Mouse (Mus musculus): ENCODE data around the gene Arntl2. TPM values are rescaled to one million over a fixed set of nuclear protein-coding genes. Genes with fewer than 3 reads are reported as not detected.

Gene Arntl2
- total and polyA plus RNA-seq, 3 experiments: not detected

GRCm38 (mm10) chr6:146809991-146810390 lies 14.1 kb downstream of the Arntl2 start:
- no peaks in the 10 kb centered on the region for H3K36me3 ChIP-seq (replicated peaks in 1 of 2; ENCODE audit: control insufficient read depth in 1 of 2, insufficient read depth in 1 of 2, low read length in 1 of 2)
- in situ Hi-C loops (cut with MboI; ENCODE audit: low pct_ligation_motif_present, low pct_unique_long_range_greater_than_20kb, low sequenced_read_pairs): no loop called here
- peaks cover 11 to 20% of the 10 kb centered on the region in 2 experiments for H3K4me1 ChIP-seq (ENCODE audit: control insufficient read depth in 1 of 2, insufficient read depth in 2 of 2)
- H3K27ac ChIP-seq (ENCODE audit: insufficient read depth, low read depth): no peak overlapping the region
- dilution Hi-C loops (cut with MboI; ENCODE audit: extremely low pct_ligation_motif_present, extremely low pct_unique_long_range_greater_than_20kb, low sequenced_read_pairs): no loop called here
- H3K27me3 ChIP-seq (replicated peaks): no peaks in the 10 kb centered on the region
- H3K4me2 ChIP-seq (ENCODE audit: insufficient read depth, low read depth, poor library complexity, severe bottlenecking): no peak overlapping the region
- TF ChIP-seq BHLHE40 (IDR thresholded peaks at IDR 0.05; ENCODE audit: low read depth, low read length) (no peak), CHD1 (IDR thresholded peaks at IDR 0.05; ENCODE audit: low read depth, low read length) (no peak), TBP (conservative IDR thresholded peaks at IDR 0.05; ENCODE audit: low read depth, low read length) (no peak), ZMIZ1 (IDR thresholded peaks at IDR 0.05; ENCODE audit: low read depth, low read length) (no peak), MEF2A (IDR thresholded peaks at IDR 0.05; ENCODE audit: borderline replicate concordance, low read depth, low read length) (0 out of 2 replicates have a peak, but pooled peaks have one; percentile 45)
- no peak overlapping the region for H3K9ac ChIP-seq (ENCODE audit: insufficient read depth, low read depth)
- H3K79me2 ChIP-seq (replicated peaks; ENCODE audit: control insufficient read depth, extremely low read depth, insufficient read depth, poor library complexity, severe bottlenecking): no peaks in the 10 kb centered on the region
- no peaks in the 10 kb centered on the region for H3K9me3 ChIP-seq (replicated peaks; ENCODE audit: low read length)
- H3K4me3 ChIP-seq (replicated peaks in 1 of 3; ENCODE audit: low read depth in 2 of 3, low read length in 2 of 3, poor library complexity in 1 of 3): no peak overlapping the region
- no peak for DNase-seq (ENCODE audit: extremely low read depth)

GRCm38 (mm10) chr6:146813007-146813406 lies 17.2 kb downstream of the Arntl2 start:
- Histone ChIP-seq H3K27me3 (replicated peaks) (no peaks in the 10 kb centered on the region), H3K9me3 (replicated peaks; ENCODE audit: low read length) (no peaks in the 10 kb centered on the region), H3K9ac (ENCODE audit: insufficient read depth, low read depth) (no peak overlapping the region; the same call in 1 of the 2 replicates), H3K36me3 (replicated peaks in 1 of 2; ENCODE audit: control insufficient read depth in 1 of 2, insufficient read depth in 1 of 2, low read length in 1 of 2) (no peaks in the 10 kb centered on the region), H3K4me3 (replicated peaks in 1 of 3; ENCODE audit: low read depth in 2 of 3, low read length in 2 of 3, poor library complexity in 1 of 3) (no peak overlapping the region), H3K79me2 (replicated peaks; ENCODE audit: control insufficient read depth, extremely low read depth, insufficient read depth, poor library complexity, severe bottlenecking) (no peaks in the 10 kb centered on the region), H3K27ac (ENCODE audit: insufficient read depth, low read depth) (no peak overlapping the region), H3K4me1 (ENCODE audit: control insufficient read depth in 1 of 2, insufficient read depth in 2 of 2) (peaks cover 11 to 19% of the 10 kb centered on the region in 2 experiments), H3K4me2 (ENCODE audit: insufficient read depth, low read depth, poor library complexity, severe bottlenecking) (no peak overlapping the region; the same call in 1 of the 2 replicates)
- peak; percentile 32 for DNase-seq (ENCODE audit: extremely low read depth)
- in situ Hi-C loops (cut with MboI; ENCODE audit: low pct_ligation_motif_present, low pct_unique_long_range_greater_than_20kb, low sequenced_read_pairs) (no loop called here), dilution Hi-C loops (cut with MboI; ENCODE audit: extremely low pct_ligation_motif_present, extremely low pct_unique_long_range_greater_than_20kb, low sequenced_read_pairs) (no loop called here)
- TF ChIP-seq POLR2A (IDR thresholded peaks at IDR 0.05; ENCODE audit: low read depth, low read length) (no peak), UBTF (IDR thresholded peaks at IDR 0.05; ENCODE audit: low read depth, low read length) (no peak), USF2 (conservative IDR thresholded peaks at IDR 0.05; ENCODE audit: low read depth, low read length) (no peak), MAFK (IDR thresholded peaks at IDR 0.05; ENCODE audit: insufficient replicate concordance, low read length) (no peak), GABPA (IDR thresholded peaks at IDR 0.05; ENCODE audit: insufficient replicate concordance, low read depth, low read length) (no peak), JUN (IDR thresholded peaks at IDR 0.05; ENCODE audit: insufficient read depth, low read depth, low read length) (peak; percentile 61; the same call in 1 of the 2 replicates), MYC (IDR thresholded peaks at IDR 0.05; ENCODE audit: low read depth, low read length) (no peak), EP300 (IDR thresholded peaks at IDR 0.05; ENCODE audit: low read length) (peak; percentile 81), KAT2A (IDR thresholded peaks at IDR 0.05; ENCODE audit: insufficient replicate concordance, low read length) (no peak), CHD1 (IDR thresholded peaks at IDR 0.05; ENCODE audit: low read depth, low read length) (no peak), ZC3H11A (IDR thresholded peaks at IDR 0.05; ENCODE audit: low read depth, low read length) (no peak), CHD2 (IDR thresholded peaks at IDR 0.05; ENCODE audit: low read length) (no peak), ZNF384 (IDR thresholded peaks at IDR 0.05; ENCODE audit: low read depth, low read length) (peak; percentile 36; the same call in 1 of the 2 replicates), SMC3 (IDR thresholded peaks at IDR 0.05; ENCODE audit: low read depth, low read length) (no peak), BHLHE40 (IDR thresholded peaks at IDR 0.05; ENCODE audit: low read depth, low read length) (peak; percentile 40; the same call in 1 of the 2 replicates), ETS1 (conservative IDR thresholded peaks at IDR 0.05; ENCODE audit: low read depth, low read length) (peak; percentile 42), NELFE (IDR thresholded peaks at IDR 0.05; ENCODE audit: low read depth, low read length) (no peak), NRF1 (IDR thresholded peaks at IDR 0.05; ENCODE audit: low read depth, low read length) (no peak), JUND (conservative IDR thresholded peaks at IDR 0.05; ENCODE audit: low read depth, low read length) (peak; percentile 69; the same call in 1 of the 2 replicates), IRF4 (IDR thresholded peaks at IDR 0.05; ENCODE audit: low read depth, low read length) (peak; percentile 83), TBP (conservative IDR thresholded peaks at IDR 0.05; ENCODE audit: low read depth, low read length) (no peak), CTCF (conservative IDR thresholded peaks at IDR 0.05 in 1 of 2, IDR thresholded peaks at IDR 0.05 in 1 of 2; ENCODE audit: low read depth in 2 of 2, low read length in 2 of 2) (no peak), MAX (IDR thresholded peaks at IDR 0.05; ENCODE audit: low read length) (no peak), TCF12 (IDR thresholded peaks at IDR 0.05; ENCODE audit: low read depth, low read length) (no peak), ZMIZ1 (IDR thresholded peaks at IDR 0.05; ENCODE audit: low read depth, low read length) (no peak), RCOR1 (conservative IDR thresholded peaks at IDR 0.05; ENCODE audit: low read depth, low read length) (peak; percentile 66; the same call in 1 of the 2 replicates), USF1 (IDR thresholded peaks at IDR 0.05; ENCODE audit: low read depth, low read length) (no peak), E2F4 (IDR thresholded peaks at IDR 0.05; ENCODE audit: insufficient replicate concordance, low read depth, low read length) (no peak), MXI1 (IDR thresholded peaks at IDR 0.05; ENCODE audit: low read depth, low read length) (no peak), PAX5 (IDR thresholded peaks at IDR 0.05; ENCODE audit: low read length) (no peak), RAD21 (IDR thresholded peaks at IDR 0.05; ENCODE audit: low read depth, low read length) (no peak)

Data from CH12.LX (cell line).